ENCODE assay signal across 8 mouse cellular contexts in the genomic region with DNA sequence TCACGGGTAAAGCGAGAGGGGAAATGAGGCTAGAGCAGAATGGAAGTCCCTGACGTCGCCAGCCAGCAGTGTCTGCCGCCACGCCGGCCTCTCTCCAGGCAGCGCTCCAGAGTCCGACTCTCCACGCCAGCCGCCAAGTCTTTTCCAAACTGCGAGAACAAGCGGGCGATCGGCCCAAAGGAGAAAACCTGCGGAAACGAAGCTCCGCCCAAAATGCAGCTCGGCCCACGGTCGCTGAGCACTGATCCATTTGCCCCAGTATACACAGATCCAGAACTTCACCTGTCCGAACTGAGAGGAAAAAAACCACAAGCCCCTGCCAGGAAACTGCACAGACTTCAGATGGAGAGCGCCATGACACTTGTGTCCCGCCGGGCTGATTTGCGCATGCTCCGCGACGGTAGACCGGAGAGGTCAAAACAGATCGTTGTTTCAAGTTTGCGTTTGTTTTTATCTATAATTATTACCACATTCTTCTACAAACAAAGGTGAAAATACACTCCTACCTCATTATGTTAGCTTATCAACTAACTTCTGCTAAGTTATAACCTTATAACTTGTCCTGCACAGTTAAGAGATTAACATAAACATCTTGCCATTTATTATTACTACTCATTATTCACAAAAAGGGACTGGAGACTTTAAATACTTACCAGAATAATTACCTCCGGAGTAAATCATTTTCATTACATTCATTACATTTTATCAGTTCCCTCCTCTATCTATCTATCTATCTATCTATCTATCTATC. TPM values are rescaled to one million over a fixed set of nuclear protein-coding genes. Genes with fewer than 3 reads are reported as not detected.
DNase-seq lines count a peak whose midpoint lies in the region; ATAC-seq and TF ChIP-seq lines count a peak whose summit lies in the region.

Cdkal1 (minus strand) TSS at position 394 of the 751 bp plus-strand sequence.

- H3K4me2 ChIP-seq in heart, embryonic 15.5 days = peak within 1 kb of the TSS; percentile 81
- H3K4me2 ChIP-seq in liver, embryonic 14.5 days (ENCODE audit: low read depth) = peak within 1 kb of the TSS; percentile 74
- peak within 1 kb of the TSS; percentile 69 for H3K4me2 ChIP-seq in neural tube, embryonic 11.5 days (ENCODE audit: low read depth)
- peak within 1 kb of the TSS; percentile 64 for H3K4me2 ChIP-seq in stomach, postnatal 0 days (replicated peaks; ENCODE audit: low read depth)

- TF ChIP-seq EP300 in liver, embryonic 14.5 days (IDR thresholded peaks at IDR 0.05; ENCODE audit: low read depth) = no peak
- no peak for TF ChIP-seq EP300 in stomach, postnatal 0 days (optimal IDR thresholded peaks at IDR 0.05)

- ATAC-seq in heart, embryonic 15.5 days (replicated peaks; ENCODE audit: insufficient number of reproducible peaks, insufficient read depth, low FRiP score, low read depth) = peak; percentile 75
- ATAC-seq in liver, embryonic 14.5 days (ENCODE audit: insufficient read depth) = peak; percentile 81
- peak; percentile 77 for ATAC-seq in neural tube, embryonic 11.5 days (ENCODE audit: insufficient read depth, low FRiP score, low TSS enrichment)
- ATAC-seq in stomach, postnatal 0 days (ENCODE audit: low FRiP score, low TSS enrichment) = peak; percentile 87

- TF ChIP-seq CTCF in liver, embryonic 14.5 days (IDR thresholded peaks at IDR 0.05; ENCODE audit: low read depth) = no peak
- no peak for TF ChIP-seq CTCF in stomach, postnatal 0 days (IDR thresholded peaks at IDR 0.05; ENCODE audit: low read depth)

- peak; percentile 91 for DNase-seq in CD4-positive, CD25-positive, alpha-beta regulatory T cell, adult 2 months (ENCODE audit: low read depth, low spot score)
- DNase-seq in fibroblast of lung, adult 2 months (ENCODE audit: low read depth) = peak; percentile 65
- peak; percentile 86 to 91 for DNase-seq in kidney, postnatal 25 days
- peak; percentile 63 to 70 (median 69) for DNase-seq in liver, embryonic 14.5 days (ENCODE audit: low read depth in 3 of 3, low spot score in 3 of 3)
- peak; percentile 83 for DNase-seq in neural tube, embryonic 11.5 days (ENCODE audit: low spot score)
- DNase-seq in stomach, postnatal 0 days (ENCODE audit: low spot score) = peak; percentile 80

- H3K9me3 ChIP-seq in heart, embryonic 15.5 days (replicated peaks) = no peaks in the 10 kb centered on the region
- H3K9me3 ChIP-seq in liver, embryonic 14.5 days (ENCODE audit: control insufficient read depth, low read length) = no peaks in the 10 kb centered on the region
- H3K9me3 ChIP-seq in neural tube, embryonic 11.5 days (ENCODE audit: control insufficient read depth, low read length) = no peaks in the 10 kb centered on the region
- H3K9me3 ChIP-seq in stomach, postnatal 0 days (ENCODE audit: control insufficient read depth, low read length) = no peaks in the 10 kb centered on the region

- peak within 1 kb of the TSS; percentile 82 for H3K9ac ChIP-seq in heart, embryonic 15.5 days
- H3K9ac ChIP-seq in liver, embryonic 14.5 days (replicated peaks) = peak within 1 kb of the TSS; percentile 87
- H3K9ac ChIP-seq in neural tube, embryonic 11.5 days (ENCODE audit: low read length) = peak within 1 kb of the TSS; percentile 82
- peak within 1 kb of the TSS; percentile 68 for H3K9ac ChIP-seq in stomach, postnatal 0 days (ENCODE audit: low read length)

- H3K36me3 ChIP-seq in heart, embryonic 15.5 days = 0 out of 2 replicates have a peak, but pooled peaks cover 7% of the 10 kb centered on the region
- H3K36me3 ChIP-seq in liver, embryonic 14.5 days (replicated peaks; ENCODE audit: control insufficient read depth, insufficient read depth, low read depth) = no peaks in the 10 kb centered on the region; the same call in 1 of the 2 replicates
- H3K36me3 ChIP-seq in neural tube, embryonic 11.5 days (ENCODE audit: control insufficient read depth, insufficient read depth, low read length) = no peaks in the 10 kb centered on the region
- H3K36me3 ChIP-seq in stomach, postnatal 0 days (ENCODE audit: control insufficient read depth, insufficient read depth, low read length) = no peaks in the 10 kb centered on the region

- H3K27me3 ChIP-seq in heart, embryonic 15.5 days = no peaks in the 10 kb centered on the region
- H3K27me3 ChIP-seq in liver, embryonic 14.5 days (ENCODE audit: control insufficient read depth, insufficient read depth, low read length) = no peaks in the 10 kb centered on the region
- no peaks in the 10 kb centered on the region for H3K27me3 ChIP-seq in neural tube, embryonic 11.5 days (ENCODE audit: control insufficient read depth, insufficient read depth, low read length)
- H3K27me3 ChIP-seq in stomach, postnatal 0 days (ENCODE audit: control insufficient read depth, insufficient read depth, low read length) = no peaks in the 10 kb centered on the region

- H3K4me3 ChIP-seq in brown adipose tissue, adult 24 weeks (ENCODE audit: insufficient read depth, low read depth, low read length) = peak within 1 kb of the TSS; percentile 90
- H3K4me3 ChIP-seq in heart, embryonic 15.5 days = peak within 1 kb of the TSS; percentile 91
- H3K4me3 ChIP-seq in liver, embryonic 14.5 days (ENCODE audit: insufficient read depth in 1 of 2, low read depth in 2 of 2, low read length in 2 of 2) = peak within 1 kb of the TSS; percentile 94 to 95
- peak within 1 kb of the TSS; percentile 77 for H3K4me3 ChIP-seq in neural tube, embryonic 11.5 days (ENCODE audit: low read depth, low read length)
- H3K4me3 ChIP-seq in stomach, postnatal 0 days (ENCODE audit: low read depth, low read length) = peak within 1 kb of the TSS; percentile 57

- H3K4me1 ChIP-seq in brown adipose tissue, adult 24 weeks (ENCODE audit: control insufficient read depth, insufficient read depth, insufficient read length, low read length) = no peaks in the 10 kb centered on the region
- H3K4me1 ChIP-seq in heart, embryonic 15.5 days (replicated peaks) = peaks cover 15% of the 10 kb centered on the region
- H3K4me1 ChIP-seq in liver, embryonic 14.5 days (replicated peaks; ENCODE audit: control insufficient read depth in 2 of 2, insufficient read depth in 2 of 2, low read length in 1 of 2) = peaks cover 0 to 2% of the 10 kb centered on the region in 2 experiments; a peak in 1 of 4 replicates
- H3K4me1 ChIP-seq in neural tube, embryonic 11.5 days (ENCODE audit: control insufficient read depth, insufficient read depth, low read length) = peaks cover 4% of the 10 kb centered on the region; the same call in 1 of the 2 replicates
- H3K4me1 ChIP-seq in stomach, postnatal 0 days (replicated peaks; ENCODE audit: control insufficient read depth, insufficient read depth) = no peaks in the 10 kb centered on the region; the same call in 1 of the 2 replicates

- peak within 1 kb of the TSS; percentile 87 for H3K27ac ChIP-seq in brown adipose tissue, adult 24 weeks (replicated peaks; ENCODE audit: low read depth, low read length)
- H3K27ac ChIP-seq in heart, embryonic 15.5 days = peak within 1 kb of the TSS; percentile 94
- H3K27ac ChIP-seq in liver, embryonic 14.5 days = peak within 1 kb of the TSS; percentile 60
- H3K27ac ChIP-seq in neural tube, embryonic 11.5 days (ENCODE audit: low read depth, low read length) = peak within 1 kb of the TSS; percentile 47
- H3K27ac ChIP-seq in stomach, postnatal 0 days (replicated peaks) = peak within 1 kb of the TSS; percentile 74

- under 1% methylated on average over 33 of the region's 33 CpGs for WGBS in heart, embryonic 15.5 days
- under 1% methylated on average over 33 of the region's 33 CpGs for WGBS in liver, embryonic 14.5 days (ENCODE audit: insufficient replicate concordance)
- under 1% methylated on average over 33 of the region's 33 CpGs for WGBS in neural tube, embryonic 11.5 days
- 1% methylated on average over 33 of the region's 33 CpGs for WGBS in stomach, postnatal 0 days

RNA-seq across cellular contexts. Expression of gene Cdkal1, which starts in this region (rescaled TPM):
- 9.5 and 14.5 TPM in 2 replicates for polyA plus RNA-seq in brown adipose tissue, adult 24 weeks (2012; ENCODE audit: insufficient read depth, insufficient read length, missing spikeins)
- polyA plus RNA-seq in heart, embryonic 15.5 days (2015; fragmentation: Nextera tagmentation; extraction: Ambion mirVana) = 24.4 and 24.6 TPM in 2 replicates
- 1.5 and 2.0 TPM in 2 replicates for polyA plus RNA-seq in liver, embryonic 14.5 days (2012; rRNA removed)
- polyA plus RNA-seq in liver, embryonic 14.5 days (2014; fragmentation: Nextera tagmentation; extraction: Ambion mirVana) = 7.7 and 8.4 TPM in 2 replicates
- 27.5 and 29.8 TPM in 2 replicates for polyA plus RNA-seq in neural tube, embryonic 11.5 days (2014; fragmentation: Nextera tagmentation; extraction: Ambion mirVana)
- polyA plus RNA-seq in stomach, postnatal 0 days (2015; fragmentation: Nextera tagmentation; extraction: Ambion mirVana) = 14.7 and 15.5 TPM in 2 replicates

Comparison
In these comparisons a context has a peak if more than half of its experiments do, and no peak if none do; other contexts are left out.
1. Peak in every context shown above with its lines: DNase-seq, ATAC-seq, H3K4me3 ChIP-seq and H3K27ac ChIP-seq.